Mouse (Mus musculus) liver, embryonic 11.5 days (tissue): ENCODE measurements around the gene Pou3f1. TPM values are rescaled to one million over a fixed set of nuclear protein-coding genes. Genes with fewer than 3 reads are reported as not detected.

Source experiments
- ATAC-seq: fragments of 200-750 bp; cut with Nextera tagmentation; replicated peaks from 2 replicates; pipeline ENCODE4 v1.8.0; 2017; ENCODE audit warnings: moderate number of reproducible peaks, mild to moderate bottlenecking, moderate TSS enrichment, moderate library complexity; ENCODE audit not compliant: low FRiP score
- DNase-seq: peaks from one replicate; pipeline ENCODE4 v3.0.0-alpha.2; 2017; ENCODE audit warnings: low spot score
- H3K27ac ChIP-seq: fragments of 300-500 bp; sonication (generic); 2 replicates; pipeline ENCODE4 v1.5.1; 2014; ENCODE audit warnings: mild to moderate bottlenecking, low read depth, low read length, control low read depth
- H3K27me3 ChIP-seq: fragments of 300-500 bp; sonication (generic); replicated peaks from 2 replicates; pipeline ENCODE4 v1.6.1; 2014; ENCODE audit warnings: low read length, mixed read lengths; ENCODE audit not compliant: control insufficient read depth, insufficient read depth
- H3K36me3 ChIP-seq: fragments of 300-500 bp; sonication (generic); 2 replicates; pipeline ENCODE4 v1.6.1; 2014; ENCODE audit warnings: mild to moderate bottlenecking, low read length, moderate library complexity, mixed read lengths; ENCODE audit not compliant: control insufficient read depth, insufficient read depth
- H3K4me1 ChIP-seq: fragments of 300-500 bp; sonication (generic); replicated peaks from 2 replicates; pipeline ENCODE4 v1.6.1; 2014; ENCODE audit warnings: low read length, mixed read lengths; ENCODE audit not compliant: control insufficient read depth, insufficient read depth
- H3K4me2 ChIP-seq: fragments of 300-500 bp; sonication (generic); 2 replicates; pipeline ENCODE4 v1.6.1; 2014; ENCODE audit warnings: mild to moderate bottlenecking, control low read depth, moderate library complexity
- H3K4me3 ChIP-seq: fragments of 300-500 bp; sonication (generic); 2 replicates; pipeline ENCODE4 v1.5.1; 2014; ENCODE audit warnings: low read depth, low read length, control low read depth
- H3K9ac ChIP-seq: fragments of 300-500 bp; sonication (generic); 2 replicates; pipeline ENCODE4 v1.6.1; 2014; ENCODE audit warnings: low read depth, low read length, control low read depth
- H3K9me3 ChIP-seq: fragments of 300-500 bp; sonication (generic); 2 replicates; pipeline ENCODE4 v1.6.1; 2016; ENCODE audit warnings: low read length, inconsistent platforms, mixed read lengths; ENCODE audit not compliant: control insufficient read depth
- WGBS: fragments of 180-500 bp; shearing (Covaris S2); extraction: QIAGEN DNeasy Blood & Tissue Kit; methylation state at CpG from one replicate; pipeline ENCODE4 v1.1.7; 2014; 5-methylcytosine and 5-hydroxymethylcytosine counted together
- polyA plus RNA-seq: library from polyadenylated mRNA; unstranded; fragments of >200 nt; fragmentation: Nextera tagmentation; extraction: Ambion mirVana; gene quantifications from 2 replicates; pipeline ENCODE4 v1.2.1, GENCODE M21; 2014

Gene Pou3f1
- polyA plus RNA-seq, 1 experiment from 2014 or later: 0.16 TPM

DNA sequence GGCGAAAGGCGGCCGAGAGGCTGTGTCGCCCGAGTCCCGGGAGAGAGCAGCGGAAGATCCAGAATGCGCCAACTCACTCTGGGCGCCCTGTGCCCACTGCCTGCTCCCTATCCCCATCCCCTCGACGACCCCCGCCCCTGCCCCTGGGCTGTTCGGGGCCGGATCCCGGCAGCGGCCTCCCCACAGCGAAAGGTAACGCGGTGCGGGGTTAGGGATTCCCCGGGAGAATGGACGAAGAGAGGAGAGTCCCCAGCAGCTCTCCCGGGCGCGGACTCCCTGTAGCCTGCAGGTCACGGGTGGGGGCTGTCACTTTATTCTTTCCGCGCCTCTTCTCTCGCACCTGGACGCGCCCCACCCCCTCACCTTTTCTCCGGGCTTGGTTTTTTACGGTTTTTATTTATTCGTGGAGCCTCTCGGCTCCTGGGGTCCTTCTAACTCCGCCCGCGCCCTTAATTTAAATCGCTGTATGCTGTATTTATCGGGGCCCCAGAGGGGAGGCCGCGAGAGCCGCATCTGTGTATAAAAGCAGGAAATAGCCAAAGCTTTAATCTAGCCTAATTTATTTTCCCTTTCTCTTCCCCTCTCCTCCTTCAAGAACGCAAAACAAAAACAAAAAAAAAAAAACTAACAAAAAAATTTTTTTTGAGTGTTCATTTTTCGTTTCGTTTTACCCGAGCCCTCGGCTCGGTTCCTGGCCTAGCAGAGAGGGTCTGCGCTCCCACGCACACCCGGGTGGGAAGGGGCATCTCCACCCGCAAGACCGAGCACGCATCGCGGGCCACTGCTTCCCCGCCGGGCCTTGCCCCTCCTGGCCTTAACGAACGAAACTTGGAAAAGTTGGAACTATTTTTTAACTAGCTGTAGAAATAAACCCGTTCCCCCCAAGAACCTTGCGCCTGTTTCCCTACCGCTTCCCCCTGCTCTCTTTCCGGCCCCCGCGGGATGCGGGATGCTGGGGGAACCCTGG lies 2.9 kb downstream of the Pou3f1 start:
- H3K4me2 ChIP-seq: peak overlapping the region; percentile 28
- peak overlapping the region; percentile 25; the same call in 1 of the 2 replicates for H3K4me3 ChIP-seq
- DNase-seq: no peak

DNA sequence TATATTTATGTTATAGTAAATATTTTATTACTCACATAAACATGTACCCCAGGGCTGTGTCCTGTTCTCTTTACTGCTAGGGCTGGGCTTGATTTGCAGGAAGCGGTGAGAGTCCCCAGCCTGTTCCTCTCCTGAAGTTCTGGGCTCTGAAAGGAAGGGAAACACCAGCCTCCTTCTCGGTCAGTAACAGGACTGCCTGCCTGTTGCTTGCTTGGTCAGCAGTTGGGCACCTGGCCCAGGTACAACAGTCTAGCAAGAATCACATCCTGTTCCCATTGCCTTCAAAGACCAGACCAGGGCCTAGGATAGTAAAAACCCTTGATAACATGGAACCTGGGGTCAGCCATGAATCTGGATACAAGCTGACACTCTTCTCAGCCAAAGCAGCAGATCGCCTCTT lies 4.0 kb downstream of the Pou3f1 start:
- WGBS: 33% methylated on average over 3 of the region's 3 CpGs
- peaks cover 90% of the 10 kb centered on the region for H3K27me3 ChIP-seq
- H3K4me2 ChIP-seq: no peak overlapping the region
- H3K4me1 ChIP-seq: peaks cover 7% of the 10 kb centered on the region
- H3K9me3 ChIP-seq: no peaks in the 10 kb centered on the region
- no peak overlapping the region for H3K4me3 ChIP-seq
- H3K27ac ChIP-seq: no peak overlapping the region
- no peaks in the 10 kb centered on the region for H3K36me3 ChIP-seq
- ATAC-seq: no peak
- no peak overlapping the region for H3K9ac ChIP-seq
- DNase-seq: no peak

More for the DNA sequence above, 2.9 kb downstream of the Pou3f1 start:
- no peak for ATAC-seq
- H3K27ac ChIP-seq: no peak overlapping the region
- peaks cover 95% of the 10 kb centered on the region for H3K27me3 ChIP-seq
- no peaks in the 10 kb centered on the region for H3K9me3 ChIP-seq
- H3K36me3 ChIP-seq: no peaks in the 10 kb centered on the region
- 2% methylated on average over 68 of the region's 68 CpGs for WGBS
- H3K9ac ChIP-seq: no peak overlapping the region
- peaks cover 7% of the 10 kb centered on the region for H3K4me1 ChIP-seq

DNA sequence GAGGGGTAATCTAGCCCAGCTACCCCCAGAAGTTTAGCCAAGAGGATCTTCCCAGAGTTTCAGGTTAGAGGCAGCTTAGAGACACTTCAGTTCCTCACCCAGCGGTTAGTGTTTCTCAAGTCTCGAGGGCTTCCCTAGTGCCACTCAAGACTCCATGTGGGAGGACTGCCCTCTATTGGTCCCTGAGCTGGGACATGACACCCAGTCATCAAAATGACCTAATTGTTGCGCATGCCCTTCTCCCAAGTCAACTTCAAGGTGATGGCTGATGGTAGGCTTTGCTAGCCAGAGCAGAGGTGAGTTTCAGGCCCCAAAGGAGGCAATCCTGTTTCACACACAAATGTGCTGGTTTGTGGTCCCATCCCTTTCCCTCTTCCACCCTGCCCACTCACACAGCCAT lies 6.4 kb downstream of the Pou3f1 start:
- DNase-seq: no peak
- Histone ChIP-seq H3K9ac (no peak overlapping the region), H3K4me3 (no peak overlapping the region), H3K36me3 (no peaks in the 10 kb centered on the region), H3K9me3 (no peaks in the 10 kb centered on the region), H3K27ac (no peak overlapping the region), H3K4me2 (no peak overlapping the region), H3K27me3 (peaks cover 79% of the 10 kb centered on the region), H3K4me1 (peaks cover 1% of the 10 kb centered on the region)
- ATAC-seq: no peak
- WGBS: 49% methylated on average over 3 of the region's 3 CpGs

DNA sequence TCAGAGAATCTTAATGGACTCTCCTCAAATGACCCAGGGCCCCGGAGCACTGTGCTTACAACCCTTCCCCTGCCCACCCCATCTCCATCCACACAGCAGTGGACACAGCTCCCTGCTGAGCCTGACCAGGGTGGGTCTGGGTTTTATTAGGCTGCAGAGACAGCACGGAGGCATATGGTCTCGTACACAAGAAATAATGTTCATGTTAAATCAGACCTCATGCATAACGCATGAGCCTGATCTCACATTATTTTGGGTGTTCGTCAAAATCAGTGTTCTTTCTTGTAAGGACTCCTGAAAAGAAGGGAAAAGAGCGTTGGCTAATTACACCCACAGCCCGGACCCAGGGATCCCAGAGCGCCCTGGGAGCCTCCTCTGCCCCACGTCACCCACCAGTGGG lies 7.6 kb downstream of the Pou3f1 start:
- Histone ChIP-seq H3K27me3 (peaks cover 72% of the 10 kb centered on the region), H3K9me3 (no peaks in the 10 kb centered on the region), H3K36me3 (no peaks in the 10 kb centered on the region), H3K4me2 (no peak overlapping the region), H3K27ac (no peak overlapping the region), H3K4me1 (no peaks in the 10 kb centered on the region; the same call in 1 of the 2 replicates), H3K4me3 (no peak overlapping the region), H3K9ac (no peak overlapping the region)
- ATAC-seq (no peak), DNase-seq (no peak)
- 80% methylated on average over 9 of the region's 9 CpGs for WGBS

DNA sequence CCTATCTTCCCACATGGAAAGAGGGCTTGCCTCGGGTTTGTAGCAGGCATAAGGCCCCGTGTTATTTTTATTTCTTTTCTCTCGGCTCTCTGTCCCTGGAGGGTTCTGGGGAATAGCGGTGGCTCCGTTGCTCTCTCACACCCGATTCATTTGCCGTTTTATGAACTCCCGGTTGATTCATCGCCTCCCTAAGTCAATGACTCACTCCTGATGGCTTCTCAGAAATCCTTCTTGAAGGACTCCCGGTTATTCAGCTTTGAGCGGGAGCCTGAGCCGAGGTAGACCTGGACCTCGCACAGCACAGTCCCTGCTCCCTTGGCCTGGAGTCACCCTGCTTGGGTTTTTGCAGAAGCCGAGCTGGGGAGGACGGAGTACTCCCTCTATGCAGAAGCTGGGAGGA lies 8.0 kb downstream of the Pou3f1 start:
- peaks cover 68% of the 10 kb centered on the region for H3K27me3 ChIP-seq
- whole genome bisulfite sequencing: 72% methylated on average over 15 of the region's 15 CpGs

DNA sequence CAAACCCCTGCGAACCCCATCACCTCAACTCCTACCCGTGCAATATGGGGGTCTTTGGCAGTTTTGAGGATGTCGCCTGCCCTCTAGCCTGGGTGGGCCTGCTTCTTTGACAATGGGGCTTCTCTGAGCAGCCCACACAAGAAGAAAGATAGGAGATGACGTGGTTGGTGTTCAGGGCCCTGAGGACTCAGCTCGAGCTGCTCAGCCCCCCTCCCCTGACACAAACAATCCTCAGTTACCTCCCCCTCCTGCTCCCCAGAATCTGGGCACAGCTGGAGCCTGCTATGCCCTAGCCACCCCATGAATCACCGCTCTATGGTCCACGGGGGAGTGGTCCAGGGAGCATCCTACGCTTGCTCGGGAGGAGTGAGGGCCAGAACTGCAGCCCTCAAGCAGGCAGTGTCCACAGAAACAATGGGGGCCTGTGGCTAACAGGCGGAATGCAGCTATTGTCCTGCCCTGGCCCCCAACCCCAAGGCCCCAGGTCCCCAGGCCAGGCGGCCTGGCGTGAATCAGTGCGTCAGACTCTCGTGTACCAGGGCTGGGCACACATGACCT lies 10.9 kb downstream of the Pou3f1 start:
- DNase-seq: no peak
- no peaks in the 10 kb centered on the region for H3K36me3 ChIP-seq
- no peak overlapping the region for H3K4me3 ChIP-seq
- no peaks in the 10 kb centered on the region for H3K9me3 ChIP-seq
- 49% methylated on average over 14 of the region's 14 CpGs for WGBS
- H3K27ac ChIP-seq: no peak overlapping the region
- H3K4me2 ChIP-seq: no peak overlapping the region
- H3K9ac ChIP-seq: no peak overlapping the region
- no peak for ATAC-seq
- peaks cover 63% of the 10 kb centered on the region for H3K27me3 ChIP-seq
- H3K4me1 ChIP-seq: no peaks in the 10 kb centered on the region; the same call in 1 of the 2 replicates

More for the DNA sequence above, 8.0 kb downstream of the Pou3f1 start:
- H3K9ac ChIP-seq: no peak overlapping the region
- no peaks in the 10 kb centered on the region for H3K36me3 ChIP-seq
- H3K27ac ChIP-seq: no peak overlapping the region
- DNase-seq (no peak), ATAC-seq (no peak)
- no peaks in the 10 kb centered on the region for H3K4me1 ChIP-seq
- H3K4me3 ChIP-seq: no peak overlapping the region
- H3K9me3 ChIP-seq: no peaks in the 10 kb centered on the region
- no peak overlapping the region for H3K4me2 ChIP-seq

DNA sequence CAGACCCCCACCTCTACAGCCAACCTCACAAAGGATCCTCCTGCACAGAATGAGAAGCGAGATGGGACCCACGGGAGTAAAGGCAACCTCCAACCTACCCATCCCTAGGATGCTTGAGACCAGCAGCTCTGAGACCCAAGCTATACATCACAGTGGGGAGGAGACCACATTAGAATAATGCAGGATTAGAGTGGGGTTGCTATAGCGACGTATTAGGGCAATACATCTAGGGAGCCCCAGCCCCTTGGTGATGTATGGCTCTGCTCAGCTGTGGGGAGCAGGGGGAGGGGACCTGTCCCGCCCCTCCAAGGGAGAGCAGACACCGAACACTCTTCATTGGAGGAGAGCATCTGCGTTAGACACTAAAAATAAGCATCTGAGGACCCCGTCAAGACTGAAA lies 11.5 kb downstream of the Pou3f1 start:
- WGBS: 27% methylated on average over 8 of the region's 8 CpGs
- H3K36me3 ChIP-seq: no peaks in the 10 kb centered on the region
- no peaks in the 10 kb centered on the region; the same call in 1 of the 2 replicates for H3K4me1 ChIP-seq
- DNase-seq (no peak), ATAC-seq (no peak)
- H3K9ac ChIP-seq: no peak overlapping the region
- H3K4me3 ChIP-seq: no peak overlapping the region
- no peaks in the 10 kb centered on the region for H3K9me3 ChIP-seq
- no peak overlapping the region for H3K27ac ChIP-seq
- H3K27me3 ChIP-seq: peaks cover 64% of the 10 kb centered on the region
- no peak overlapping the region for H3K4me2 ChIP-seq

DNA sequence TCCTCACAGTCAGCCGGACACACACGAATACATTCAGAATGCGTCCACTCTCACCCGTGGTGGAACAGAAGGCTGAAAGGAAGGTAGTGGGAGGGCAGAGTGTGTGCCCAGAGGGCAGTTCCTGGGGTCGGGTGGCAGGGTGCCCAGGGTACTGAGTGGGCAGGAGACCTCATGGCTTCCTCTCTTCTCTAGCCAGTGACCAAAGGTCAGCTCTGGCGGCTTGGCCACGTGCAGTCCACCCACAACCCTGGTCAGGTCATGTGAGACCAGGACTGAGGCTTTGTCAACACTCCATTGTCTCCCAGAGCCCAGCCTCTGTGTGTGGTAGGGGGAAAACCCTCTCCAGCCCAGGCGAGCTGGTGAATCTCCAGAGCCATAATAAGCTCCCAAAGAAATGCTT lies 13.6 kb downstream of the Pou3f1 start:
- WGBS: 69% methylated on average over 8 of the region's 8 CpGs

More for the DNA sequence above, 13.6 kb downstream of the Pou3f1 start:
- no peak overlapping the region for H3K27ac ChIP-seq
- H3K4me3 ChIP-seq: no peak overlapping the region
- no peaks in the 10 kb centered on the region for H3K36me3 ChIP-seq
- H3K27me3 ChIP-seq: peaks cover 54% of the 10 kb centered on the region
- no peak overlapping the region for H3K9ac ChIP-seq
- H3K9me3 ChIP-seq: no peaks in the 10 kb centered on the region
- no peak overlapping the region for H3K4me2 ChIP-seq
- H3K4me1 ChIP-seq: no peaks in the 10 kb centered on the region; the same call in 1 of the 2 replicates
- DNase-seq (no peak), ATAC-seq (no peak)
